Mouse (Mus musculus) embryonic fibroblast, embryonic 13.5 days (primary cell): ENCODE results near the gene Nqo2. TPM values are rescaled to one million over a fixed set of nuclear protein-coding genes. Genes with fewer than 3 reads are reported as not detected.

ENCODE experiments used
- H3K27ac ChIP-seq: 2 replicates; pipeline ENCODE4 v1.5.1; 2012; ENCODE audit warnings: low read length, control low read depth, inconsistent platforms; ENCODE audit not compliant: insufficient read depth
- H3K4me1 ChIP-seq: 2 replicates; pipeline ENCODE4 v1.6.1; 2011; ENCODE audit warnings: low read length; ENCODE audit not compliant: control insufficient read depth, insufficient read depth
- H3K4me3 ChIP-seq: 2 replicates; pipeline ENCODE4 v1.5.1; 2011; ENCODE audit warnings: mild to moderate bottlenecking, control low read depth, low read length; ENCODE audit not compliant: insufficient read depth
- CTCF ChIP-seq: IDR thresholded peaks from 2 replicates; pipeline ENCODE4 v1.5.1; 2011; ENCODE audit warnings: mild to moderate bottlenecking, control low read depth, low read length, moderate library complexity, borderline replicate concordance; ENCODE audit not compliant: insufficient read depth
- POLR2A ChIP-seq: IDR thresholded peaks from 2 replicates; pipeline ENCODE4 v1.6.1; 2011; ENCODE audit warnings: low read depth, mild to moderate bottlenecking, control low read depth, low read length, moderate library complexity
- polyA plus RNA-seq: library from polyadenylated mRNA; stranded (reverse); fragments of >200 nt; gene quantifications from 2 replicates; pipeline ENCODE4 v1.2.4, GENCODE M21; 2011; ENCODE audit warnings: low read depth; ENCODE audit not compliant: missing spikeins, insufficient read length

Gene Nqo2
- polyA plus RNA-seq, 1 experiment: 20.9 TPM

DNA sequence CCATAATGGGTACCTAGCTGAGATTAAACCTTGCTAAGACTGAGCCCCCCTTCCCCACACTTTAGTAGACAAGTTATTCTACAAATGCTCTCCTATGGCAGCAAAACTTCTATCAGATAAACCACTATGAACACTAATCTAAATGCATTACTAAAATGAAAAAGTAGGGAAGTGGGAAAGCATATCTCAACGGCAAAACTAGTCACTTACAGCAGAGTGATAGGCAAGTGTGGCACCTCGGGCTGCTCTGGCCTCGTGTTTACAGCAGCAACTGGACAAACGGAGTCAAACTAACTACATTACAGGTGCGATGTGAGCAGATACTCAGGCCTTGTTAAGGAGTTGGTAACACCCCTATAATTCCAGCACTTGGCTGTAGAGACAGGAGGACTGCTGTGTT lies 25.1 kb downstream of the Nqo2 start:
- H3K27ac ChIP-seq: no peak overlapping the region
- no peaks in the 10 kb centered on the region for H3K4me1 ChIP-seq
- TF ChIP-seq CTCF: no peak
- TF ChIP-seq POLR2A: no peak
- H3K4me3 ChIP-seq: no peak overlapping the region

DNA sequence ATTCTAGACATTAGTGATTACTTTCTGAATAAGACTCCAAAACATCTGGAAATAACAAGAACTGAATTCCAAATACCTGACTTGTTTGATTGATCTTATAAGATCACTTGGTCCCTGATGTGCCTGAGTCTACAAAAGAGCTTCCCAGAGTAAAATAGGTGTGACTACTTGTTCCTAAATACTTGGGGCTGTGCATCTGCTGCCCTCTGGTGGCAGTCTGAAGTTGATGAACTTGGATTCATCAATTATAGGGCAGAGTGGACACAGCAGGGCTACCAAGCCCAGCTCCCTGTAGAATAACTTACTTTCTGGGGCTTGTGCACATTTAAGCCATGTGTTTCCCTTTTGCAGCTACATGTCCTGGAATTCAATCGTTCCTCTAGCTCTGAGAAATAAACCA lies 30.7 kb downstream of the Nqo2 start:
- Histone ChIP-seq H3K4me1 (no peaks in the 10 kb centered on the region), H3K4me3 (no peak overlapping the region), H3K27ac (no peak overlapping the region)
- TF ChIP-seq CTCF (peak; percentile 31; the same call in 1 of the 2 replicates), POLR2A (no peak)

DNA sequence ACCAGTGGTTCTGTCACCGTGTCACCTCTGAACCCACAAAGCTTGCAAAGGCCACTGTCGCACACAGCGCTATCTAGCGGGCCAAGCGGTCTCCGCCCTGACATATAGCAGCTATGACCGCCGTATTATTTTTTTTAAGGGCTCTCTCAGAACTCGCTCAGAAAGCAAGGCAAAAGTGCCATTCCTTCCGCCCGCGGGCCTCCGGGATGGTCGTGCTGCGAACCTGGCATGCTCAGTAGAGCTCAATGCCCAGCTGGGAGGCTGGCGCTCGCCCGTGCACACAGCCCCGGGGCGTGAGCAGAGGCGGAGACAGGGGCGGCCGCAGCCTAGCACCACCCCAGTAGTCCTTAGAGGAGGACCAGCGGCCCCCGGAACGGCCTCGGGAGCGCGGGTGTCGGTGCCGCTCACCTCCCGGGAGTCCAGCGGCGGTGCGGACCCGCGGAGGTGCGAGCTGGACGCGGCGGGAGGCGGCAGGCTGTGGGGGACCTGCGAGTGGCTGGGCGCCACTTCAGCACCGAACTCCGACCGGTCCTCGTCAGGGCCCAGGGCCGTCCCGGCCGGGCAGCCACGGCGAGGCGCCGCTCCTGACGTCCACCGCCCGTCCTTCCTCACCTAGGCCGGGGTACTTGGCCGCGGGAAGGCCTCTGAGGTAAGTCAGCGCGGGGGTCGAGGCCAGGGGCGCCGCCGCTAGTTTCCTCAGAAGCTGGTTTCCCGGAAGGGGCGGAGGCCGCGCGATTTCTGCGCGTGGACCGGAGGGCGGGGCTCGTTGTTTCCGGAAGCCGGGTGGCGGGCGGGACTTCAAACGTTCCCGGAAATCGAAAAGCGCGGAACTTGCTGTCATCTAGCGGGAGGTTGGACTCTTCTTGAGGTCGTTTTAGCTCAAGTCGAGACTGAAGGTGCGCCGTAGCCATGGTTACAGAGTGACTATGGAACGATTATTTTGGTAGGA lies 37.8 kb downstream of the Nqo2 start, which contains the start of the genes Ripk1 and Serpinb6a:
Gene Ripk1 (plus strand): TSS at position 306 of the 949 bp plus-strand sequence.
Gene Serpinb6a (minus strand): TSS at position 737 of the 949 bp plus-strand sequence.
- peak within 1 kb of the TSS; percentile 76 for H3K4me3 ChIP-seq
- H3K27ac ChIP-seq: peak within 1 kb of the TSS; percentile 39
- TF ChIP-seq POLR2A (peak; percentile 80), CTCF (peak; percentile 28; the same call in 1 of the 2 replicates)
- H3K4me1 ChIP-seq: no peaks in the 10 kb centered on the region; the same call in none of the 2 replicates

DNA sequence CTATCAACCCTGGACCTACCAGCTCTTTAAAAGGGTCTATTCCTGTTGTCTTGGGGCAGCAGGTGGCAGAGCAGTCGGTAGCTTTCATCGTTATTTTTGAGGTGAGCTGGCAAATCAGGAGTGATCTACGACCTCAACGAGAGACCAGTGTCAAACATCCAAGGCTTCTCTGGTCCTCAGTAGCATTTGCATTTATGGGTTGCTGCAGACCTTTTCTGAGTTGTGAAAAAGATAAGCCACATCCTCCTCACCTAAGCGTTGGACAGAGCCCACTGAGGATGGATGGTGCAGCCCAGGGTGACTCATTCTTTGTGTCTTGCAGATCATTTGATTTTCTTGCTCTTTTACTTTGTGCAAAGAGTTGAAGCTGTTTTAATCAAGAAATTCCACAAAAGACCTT lies 38.6 kb downstream of the Nqo2 start:
- TF ChIP-seq CTCF (no peak), POLR2A (no peak)
- H3K4me1 ChIP-seq: no peaks in the 10 kb centered on the region; the same call in none of the 2 replicates
- H3K4me3 ChIP-seq: peak overlapping the region; percentile 76
- no peak overlapping the region for H3K27ac ChIP-seq

DNA sequence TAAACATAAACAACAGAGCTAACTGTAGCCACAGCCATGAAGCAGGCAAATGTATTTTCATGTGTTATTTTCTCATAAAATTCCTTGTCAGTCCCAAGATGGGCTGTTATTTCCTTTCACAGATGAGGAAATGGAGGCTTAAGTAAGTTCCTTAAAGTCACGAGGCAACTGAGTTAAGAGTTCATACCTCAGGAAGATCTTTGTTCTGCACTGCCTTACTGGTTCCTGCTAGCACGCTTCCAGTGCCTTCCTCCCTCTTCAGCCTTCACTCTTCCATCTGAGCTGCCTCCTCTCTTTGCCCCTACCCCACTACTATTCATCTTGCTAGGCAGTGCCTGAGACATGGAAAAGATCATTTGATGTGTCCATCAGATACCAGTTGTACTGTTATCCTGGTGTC lies 42.7 kb downstream of the Nqo2 start:
- TF ChIP-seq CTCF (no peak), POLR2A (no peak)

DNA sequence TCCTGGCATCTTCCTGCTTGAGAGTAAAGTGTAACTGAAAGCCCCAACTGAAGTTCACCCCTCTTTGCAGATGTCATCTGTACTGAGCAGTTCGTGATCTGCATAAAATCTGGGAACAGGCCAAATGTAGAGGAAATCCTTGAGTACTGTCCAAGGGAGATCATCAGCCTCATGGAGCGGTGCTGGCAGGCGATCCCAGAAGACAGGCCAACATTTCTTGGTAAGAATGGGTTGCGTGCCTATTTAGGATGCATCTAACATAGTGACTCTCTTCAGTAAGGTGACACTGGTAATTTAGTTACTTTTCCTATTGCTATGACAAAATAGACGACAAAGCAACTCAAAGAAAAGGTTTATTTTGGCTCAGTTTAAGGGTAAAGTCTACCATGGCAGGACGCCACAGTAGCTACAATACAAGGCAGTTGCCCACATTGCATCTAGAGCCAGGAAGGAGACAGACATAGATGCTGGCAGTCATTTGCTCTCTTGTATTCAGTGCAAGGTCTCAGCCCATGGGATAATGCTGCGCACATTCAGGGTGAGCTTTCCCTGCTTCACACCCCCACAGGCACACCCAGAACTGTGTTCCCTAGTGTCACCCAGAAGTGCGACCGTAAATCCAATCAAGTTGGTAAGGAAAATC lies 52.6 kb downstream of the Nqo2 start:
- Histone ChIP-seq H3K4me3 (no peak overlapping the region), H3K4me1 (no peaks in the 10 kb centered on the region), H3K27ac (no peak overlapping the region)
- TF ChIP-seq POLR2A: no peak
- TF ChIP-seq CTCF: no peak

More for the DNA sequence above, 42.7 kb downstream of the Nqo2 start:
- Histone ChIP-seq H3K27ac (no peak overlapping the region), H3K4me1 (no peaks in the 10 kb centered on the region; the same call in none of the 2 replicates), H3K4me3 (no peak overlapping the region)

DNA sequence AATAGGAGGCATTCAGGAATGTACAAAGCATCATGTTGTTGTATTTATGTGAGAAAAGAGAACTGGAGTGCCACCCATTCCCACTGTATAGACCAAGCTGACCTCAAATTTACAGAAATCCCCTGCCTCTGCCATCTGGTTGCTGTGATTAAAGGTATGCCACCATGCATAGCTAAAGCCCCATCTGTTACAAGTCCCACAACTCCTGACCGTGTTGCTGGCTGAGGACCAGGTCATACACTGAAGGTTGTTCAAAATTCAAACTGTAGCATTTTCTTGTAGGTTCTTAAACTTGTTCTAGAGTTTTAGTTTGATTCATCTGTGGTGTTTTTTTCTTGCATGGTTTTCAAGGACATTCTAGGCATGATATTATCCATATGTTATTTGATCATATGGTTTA lies 54.0 kb downstream of the Nqo2 start:
- TF ChIP-seq CTCF (no peak), POLR2A (no peak)
- Histone ChIP-seq H3K4me1 (no peaks in the 10 kb centered on the region), H3K4me3 (no peak overlapping the region), H3K27ac (no peak overlapping the region)

DNA sequence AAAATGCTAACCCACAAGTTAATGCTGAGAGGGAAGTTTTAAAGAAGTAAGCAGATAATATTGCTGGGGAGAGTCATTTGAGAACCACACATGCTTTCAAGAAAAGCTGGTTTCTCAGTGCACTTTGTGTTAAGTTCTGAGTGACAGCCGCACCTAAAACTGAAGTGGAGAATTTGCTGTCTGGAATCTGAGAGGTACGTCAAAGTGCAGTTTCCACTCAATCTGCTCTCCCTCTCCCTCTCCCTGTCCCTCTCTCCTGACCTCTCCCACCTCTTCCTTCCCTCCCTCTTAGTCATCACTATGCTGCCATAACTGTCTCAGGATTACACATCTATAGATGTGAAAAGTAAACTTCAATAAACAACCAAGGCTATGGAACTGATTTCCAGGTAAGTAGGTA lies 57.5 kb downstream of the Nqo2 start:
- H3K4me3 ChIP-seq: no peak overlapping the region
- no peak overlapping the region for H3K27ac ChIP-seq
- no peaks in the 10 kb centered on the region for H3K4me1 ChIP-seq
- no peak for TF ChIP-seq POLR2A
- no peak for TF ChIP-seq CTCF

DNA sequence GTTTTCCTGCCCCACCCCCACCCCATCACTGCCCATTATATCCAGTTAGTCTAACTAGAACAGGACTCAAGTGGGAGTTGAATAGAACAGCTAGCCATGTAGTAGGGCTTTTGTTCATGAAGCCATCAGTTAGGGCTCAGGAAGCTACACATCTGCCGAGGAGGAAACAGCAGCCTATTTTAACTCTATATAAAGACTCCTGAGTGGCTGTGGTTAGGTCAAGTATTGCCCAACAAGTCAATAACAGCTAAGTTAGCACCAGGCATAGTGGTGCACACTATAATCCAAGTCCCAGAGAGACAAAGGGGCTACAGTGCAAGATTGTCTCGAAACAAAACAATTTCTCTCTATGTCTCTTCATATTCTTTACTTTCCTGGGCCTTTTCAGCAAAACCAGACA lies 67.6 kb downstream of the Nqo2 start:
- no peak for TF ChIP-seq CTCF
- no peak for TF ChIP-seq POLR2A
- peaks cover 6% of the 10 kb centered on the region for H3K4me1 ChIP-seq
- 0 out of 2 replicates have a peak overlapping the region, but pooled peaks have one; percentile 23 for H3K27ac ChIP-seq
- H3K4me3 ChIP-seq: no peak overlapping the region
